Mouse (Mus musculus): ENCODE results near the gene Rfx7.
A peak's percentile ranks its signal among the peaks of the same experiment; 100 is the strongest.
"Not testable (repeated sequence)": the region's sequence is repeated elsewhere in the genome, so short reads cannot be mapped to it uniquely, and the experiment has no call there.

Gene Rfx7

DNA sequence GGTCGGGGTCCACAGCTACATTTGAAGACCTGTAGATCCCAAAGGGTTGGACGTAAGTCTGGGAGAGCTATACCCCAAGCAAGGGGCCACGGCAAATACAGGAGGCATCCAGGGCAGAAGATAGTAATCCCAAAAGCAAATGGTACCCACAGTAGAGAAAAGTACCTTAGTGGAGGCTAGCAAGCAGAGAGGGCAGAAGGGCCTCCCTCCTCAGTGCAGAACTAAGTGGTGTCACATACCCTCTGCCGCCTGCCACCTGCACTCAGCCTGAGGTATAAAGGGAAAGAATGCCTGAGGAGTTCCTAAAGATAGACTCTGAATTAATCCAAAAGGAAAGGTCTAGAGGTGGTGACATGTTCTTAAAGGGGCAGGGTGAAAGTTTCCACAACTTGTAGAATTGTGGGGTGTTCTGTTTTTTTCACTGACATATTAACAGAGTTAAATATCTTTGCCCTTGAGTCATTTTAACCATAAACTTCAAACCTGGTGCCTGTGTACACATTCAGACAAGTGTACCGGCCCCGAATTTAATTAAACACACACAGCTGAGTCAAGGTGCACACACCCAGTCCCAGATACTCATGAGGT, 109.1 kb downstream of the Rfx7 start:
- DNase-seq = peak; percentile 33

DNA sequence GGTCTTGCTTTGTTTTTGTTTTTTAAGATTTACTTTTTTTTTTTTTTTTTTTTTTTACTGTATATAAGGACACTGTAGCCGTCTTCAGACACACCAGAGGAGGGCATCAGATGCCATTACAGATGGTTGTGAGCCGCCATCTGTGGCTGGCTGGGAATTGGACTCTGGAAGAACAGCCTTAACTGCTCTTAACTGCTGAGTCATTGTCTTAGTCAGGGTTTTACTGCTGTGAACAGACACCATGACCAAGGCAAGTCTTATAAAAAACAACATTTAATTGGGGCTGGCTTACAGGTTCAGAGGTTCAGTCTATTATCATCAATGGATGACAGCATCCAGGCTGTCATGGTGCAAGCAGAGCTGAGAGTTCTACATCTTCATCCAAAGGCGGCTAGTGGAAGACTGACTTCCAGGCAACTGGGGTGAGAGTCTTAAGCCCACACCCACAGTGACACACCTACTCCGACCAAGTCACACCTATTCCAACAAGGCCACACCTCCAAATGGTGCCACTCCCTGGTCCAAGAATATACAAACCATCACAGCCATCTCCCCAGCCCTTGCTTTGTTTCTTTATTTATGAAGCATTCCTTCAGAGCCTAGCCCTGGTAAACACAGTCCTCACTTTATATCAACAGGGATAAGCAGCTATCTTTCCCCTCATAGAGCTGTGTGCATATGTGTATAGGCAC, 110.9 kb downstream of the Rfx7 start:
- not testable (repeated sequence) for DNase-seq

DNA sequence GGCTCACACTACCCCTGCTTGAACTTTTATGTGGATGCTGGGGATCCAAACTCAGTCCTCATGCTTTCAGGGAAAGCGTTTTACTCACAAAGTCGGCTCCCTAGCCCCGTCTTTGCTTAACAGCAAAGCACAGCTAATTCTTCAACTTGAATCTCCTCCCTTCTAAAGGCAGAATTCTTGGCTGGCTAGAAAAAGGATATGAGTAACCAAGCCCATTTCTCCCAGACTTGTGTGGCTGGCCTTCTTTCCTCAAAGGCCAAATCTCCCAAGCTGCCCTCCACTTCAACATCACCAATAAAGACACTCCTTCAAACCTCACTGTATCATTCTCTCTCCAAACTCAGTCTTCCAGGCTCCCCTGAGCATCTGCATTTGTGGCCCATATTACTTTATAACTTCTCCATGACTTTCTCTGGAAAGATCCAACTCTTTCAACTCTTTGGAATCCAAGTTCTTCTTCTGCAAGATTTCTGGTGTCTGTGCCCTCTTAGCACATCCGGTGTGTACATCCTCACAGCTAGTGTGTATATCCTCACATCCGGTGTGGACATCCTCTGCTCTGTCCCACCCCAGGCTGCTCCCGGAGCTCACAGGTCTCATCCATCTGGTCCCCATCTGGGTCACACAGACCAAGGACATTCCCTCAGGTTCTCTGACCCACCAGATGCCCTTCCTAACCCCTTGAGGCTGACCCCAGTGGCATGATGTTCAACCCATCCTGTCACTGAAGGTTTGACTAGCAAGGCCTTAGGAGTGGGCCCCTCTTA, 111.8 kb downstream of the Rfx7 start:
- DNase-seq = no peak

DNA sequence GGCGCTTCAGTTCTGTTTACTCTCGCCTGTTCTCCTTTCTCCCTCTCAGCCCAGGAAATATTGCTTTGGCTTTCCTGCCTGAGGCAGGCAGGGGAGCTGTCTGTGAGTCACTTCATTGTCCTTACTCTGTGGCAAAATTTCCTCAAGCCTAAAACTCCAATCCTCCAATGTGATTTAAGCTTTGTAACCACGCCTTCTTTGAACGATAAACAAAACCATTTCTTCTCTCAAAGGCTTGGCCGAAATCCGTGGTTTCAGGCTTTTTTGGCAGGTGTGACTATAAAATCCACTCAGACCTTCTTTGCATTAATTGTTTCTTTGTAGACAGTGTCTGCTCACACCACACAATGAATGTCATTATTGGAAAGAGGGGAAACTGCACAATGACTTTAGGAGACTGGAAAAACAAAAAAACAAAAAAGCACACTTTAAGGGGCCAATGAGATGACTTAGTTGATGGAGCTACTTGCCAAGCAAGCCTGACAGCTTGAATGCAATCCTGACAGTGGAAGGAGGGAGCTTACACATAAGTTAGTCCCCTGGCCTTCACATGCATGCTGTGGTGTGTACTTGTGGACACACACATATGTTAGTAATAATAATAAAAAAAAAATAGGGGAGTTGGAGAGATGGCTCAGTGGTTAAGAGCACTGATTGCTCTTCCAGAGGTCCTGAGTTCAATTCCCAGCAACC, 112.5 kb downstream of the Rfx7 start:
- DNase-seq = no peak

DNA sequence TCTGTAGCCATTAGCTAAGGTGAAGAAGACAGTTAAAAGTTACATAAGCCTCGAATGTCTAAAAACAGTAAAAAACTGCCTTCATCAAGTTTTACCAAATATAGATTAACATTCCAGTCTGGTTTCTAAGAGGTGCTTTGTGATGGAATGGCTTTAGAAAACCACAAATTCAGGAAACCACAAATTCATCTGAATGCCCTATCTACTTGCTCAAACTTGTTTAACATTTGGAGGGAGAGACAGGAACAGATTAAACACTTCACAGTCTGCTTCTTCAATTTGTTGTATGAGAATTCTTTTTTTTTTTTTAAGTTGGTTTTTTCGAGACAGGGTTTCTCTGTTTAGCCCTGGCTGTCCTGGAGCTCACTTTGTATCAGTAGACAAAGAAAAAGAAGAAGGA, 117.7 kb downstream of the Rfx7 start:
- DNase-seq = no peak

DNA sequence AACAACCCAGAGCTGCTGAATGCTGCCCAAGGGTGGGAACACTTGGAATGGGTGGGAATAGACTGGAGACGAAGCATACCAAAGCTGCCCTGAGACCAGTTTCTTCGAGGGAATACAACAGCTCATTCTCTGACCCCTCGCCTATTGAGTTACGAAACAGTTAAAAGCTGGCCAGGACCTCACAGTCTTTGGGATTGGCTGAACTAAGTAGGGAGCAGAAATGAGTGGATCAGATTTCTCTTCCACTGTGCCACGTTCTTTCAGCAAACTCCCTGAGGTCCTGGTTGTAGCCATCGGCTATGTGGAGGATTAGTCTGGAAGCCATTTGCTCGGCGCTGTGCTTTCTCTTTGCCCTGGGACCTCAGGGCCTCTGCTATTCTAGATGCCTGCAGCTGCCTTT, 120.9 kb downstream of the Rfx7 start:
- DNase-seq = peak; percentile 58

DNA sequence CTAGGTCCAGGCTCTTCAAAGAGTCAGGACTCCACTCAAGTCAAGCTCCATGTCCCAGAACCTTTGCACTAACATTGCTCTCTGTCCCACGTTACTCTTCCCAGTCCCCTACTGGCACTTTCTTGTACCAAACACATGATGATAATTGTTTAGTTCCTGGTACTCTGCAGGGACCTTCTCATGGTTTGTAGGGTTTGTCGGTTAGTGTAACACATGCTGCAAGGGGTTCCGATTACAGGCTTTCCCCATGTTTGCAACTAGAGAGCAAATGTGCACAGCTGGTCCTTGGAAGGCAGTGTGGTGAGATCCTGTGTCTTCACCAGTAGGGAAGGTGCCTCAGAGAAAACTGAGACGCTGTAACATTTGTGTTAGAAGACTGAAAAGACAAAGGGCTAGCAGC, 121.5 kb downstream of the Rfx7 start:
- DNase-seq = no peak

DNA sequence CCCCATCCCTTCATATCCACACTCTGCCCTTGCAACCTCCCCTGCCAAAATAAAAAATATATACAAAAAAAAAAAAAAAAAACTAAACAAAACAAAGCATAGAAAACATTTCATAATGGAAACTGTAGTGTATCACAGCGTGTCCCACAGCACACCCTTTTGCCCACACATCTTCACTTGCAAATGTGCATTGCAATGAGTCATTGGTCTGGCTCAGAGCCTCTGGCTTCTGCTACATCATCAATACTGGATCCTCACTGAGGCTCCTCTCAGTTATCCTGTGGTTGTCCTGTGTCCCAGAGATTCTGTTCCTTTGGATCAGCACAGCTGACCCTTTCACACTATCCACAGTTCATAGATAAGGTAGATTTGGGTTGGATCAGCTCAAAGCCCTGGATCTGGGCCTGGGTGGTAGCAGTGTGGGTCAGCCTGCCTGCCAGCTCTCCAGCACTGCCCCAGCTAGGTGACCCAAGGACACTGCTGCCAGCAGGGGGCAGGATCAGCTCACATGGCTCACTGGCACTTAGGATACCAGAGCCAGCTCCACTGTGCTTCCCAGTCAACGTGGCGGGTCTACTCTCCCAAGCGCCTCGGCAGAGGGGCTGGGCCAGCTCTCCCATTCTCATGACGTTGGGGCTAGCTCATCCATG, 122.7 kb downstream of the Rfx7 start:
- peak; percentile 83 for DNase-seq

DNA sequence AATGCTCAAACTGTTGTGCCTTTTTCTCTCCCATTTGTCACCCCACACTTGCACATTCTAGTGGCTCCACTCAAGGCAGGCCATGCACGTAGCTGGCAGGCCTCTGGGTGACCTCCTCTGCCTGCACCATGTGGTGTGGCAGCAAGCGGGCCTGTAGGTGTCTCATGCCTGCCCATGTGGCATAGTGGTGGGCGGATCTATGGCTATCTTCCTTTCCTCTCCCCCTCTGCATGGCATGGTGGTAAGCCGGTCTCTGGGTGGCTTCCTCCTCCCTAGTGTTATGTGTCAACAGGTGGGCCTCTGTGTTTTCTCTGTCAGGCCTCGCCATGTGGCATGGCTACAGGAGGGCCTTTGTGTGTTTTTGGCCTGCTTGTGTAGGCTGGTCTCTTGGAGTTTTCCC, 123.6 kb downstream of the Rfx7 start:
- DNase-seq = no peak

DNA sequence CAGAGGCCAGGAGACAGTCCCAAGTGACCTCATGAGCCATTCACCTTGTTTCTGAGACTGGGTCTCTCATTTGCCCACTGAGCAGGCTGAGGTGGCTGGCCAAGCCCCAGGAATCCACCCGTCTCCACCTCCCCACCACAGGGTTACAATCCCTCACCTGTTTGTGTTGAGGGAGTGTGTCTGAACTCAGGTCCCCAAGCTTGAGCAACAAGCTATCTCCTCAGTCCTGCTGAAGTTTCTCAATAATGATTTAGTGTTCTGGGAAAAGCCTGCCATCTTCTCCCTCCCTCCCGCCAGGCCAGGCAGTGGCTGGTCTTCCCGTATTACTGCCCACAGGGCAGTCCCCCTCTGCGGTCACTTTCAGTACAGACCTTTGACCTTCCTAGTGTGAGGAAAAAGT, 124.5 kb downstream of the Rfx7 start:
- no peak for DNase-seq

DNA sequence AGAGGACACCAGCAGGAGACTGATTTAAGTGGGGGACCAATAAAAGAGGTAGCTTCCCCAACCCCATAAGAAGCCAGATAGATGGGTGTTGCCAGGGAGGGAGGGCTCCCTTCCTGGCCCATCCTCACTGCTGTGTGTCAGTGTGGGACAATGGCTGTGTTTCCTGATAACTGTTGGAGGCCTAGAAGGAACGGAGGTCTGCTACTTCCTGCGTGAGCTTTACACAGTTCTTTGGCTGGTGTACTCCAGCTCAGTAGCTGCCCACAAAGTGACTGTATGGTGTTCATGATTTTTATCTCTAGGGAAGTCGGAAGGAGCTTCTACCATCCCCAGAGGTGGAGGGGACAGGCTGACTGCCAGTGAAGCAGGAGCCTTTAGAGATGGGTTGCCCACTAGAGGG, 124.9 kb downstream of the Rfx7 start:
- no peak for DNase-seq

DNA sequence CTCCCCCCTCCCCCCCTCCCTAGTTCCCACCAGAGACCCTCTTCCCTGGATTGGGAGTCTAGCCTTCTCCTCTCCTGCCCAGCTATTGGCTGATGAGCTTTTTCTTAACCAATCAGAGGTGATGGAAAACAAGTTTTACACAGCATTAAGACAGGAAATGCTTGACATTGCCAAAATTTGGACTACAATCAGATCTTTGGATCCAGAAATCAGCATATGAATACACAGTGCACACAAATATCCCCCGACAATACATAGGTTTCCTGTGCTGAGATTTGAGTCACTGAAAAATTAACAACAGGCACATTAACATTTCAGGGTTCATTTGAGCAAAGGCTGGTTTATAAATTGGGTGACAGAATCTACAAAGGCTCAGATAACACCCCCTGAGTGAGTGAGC, 125.7 kb downstream of the Rfx7 start:
- DNase-seq = no peak

DNA sequence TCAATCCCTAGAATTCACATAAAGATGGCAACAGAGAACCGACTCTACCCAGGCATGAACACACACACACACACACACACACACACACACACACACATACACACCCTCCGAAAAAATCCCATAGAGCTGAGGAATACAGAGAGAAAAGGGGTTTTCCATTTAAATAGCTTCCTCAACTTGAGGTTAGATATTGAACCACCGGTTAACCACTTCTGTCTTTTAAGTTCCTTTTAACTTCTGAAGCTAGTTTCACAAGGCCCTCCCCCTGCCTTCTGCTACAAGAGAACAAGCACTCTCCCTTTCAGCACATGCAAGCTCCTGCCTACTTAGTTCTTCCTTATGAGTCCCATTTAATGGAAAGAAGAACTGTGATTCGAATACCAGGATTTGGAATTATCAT, 128.1 kb downstream of the Rfx7 start:
- no peak for DNase-seq

DNA sequence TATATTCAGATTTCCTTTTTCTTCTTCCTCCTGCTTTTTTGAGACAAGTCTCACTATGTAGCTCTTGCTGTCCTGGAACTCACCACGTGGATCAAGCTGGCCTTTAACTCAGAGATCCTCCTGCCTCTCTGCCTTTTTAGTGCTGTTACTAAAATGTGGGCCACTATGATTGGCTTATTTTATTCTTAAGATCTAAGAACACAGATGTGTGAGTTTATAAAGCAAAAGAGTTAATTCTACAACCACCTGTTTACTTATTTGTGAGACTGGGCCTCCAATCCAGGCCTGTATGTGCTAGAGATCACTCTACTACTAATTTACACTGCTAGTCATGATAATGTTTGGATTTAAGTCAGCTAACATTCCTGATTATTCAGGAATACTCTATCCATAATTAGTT, 128.9 kb downstream of the Rfx7 start:
- no peak for DNase-seq

DNA sequence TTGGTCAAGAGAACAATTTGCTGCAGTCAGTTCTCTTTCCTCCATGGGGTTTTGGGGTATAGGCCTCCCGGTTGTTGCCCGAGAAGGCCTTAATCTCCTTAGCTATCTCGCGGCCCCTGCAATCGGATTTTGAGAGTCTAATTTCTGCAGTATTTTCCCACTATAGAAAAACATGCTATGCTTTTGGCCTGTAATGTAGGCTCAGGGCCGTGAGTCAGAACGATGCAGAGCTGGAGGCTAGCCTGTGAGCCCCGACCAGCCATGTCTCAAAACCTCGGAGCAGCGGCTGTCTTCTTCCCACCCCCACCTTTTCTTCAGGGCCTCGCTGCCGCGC, 129.5 kb downstream of the Rfx7 start:
- DNase-seq = no peak

DNA sequence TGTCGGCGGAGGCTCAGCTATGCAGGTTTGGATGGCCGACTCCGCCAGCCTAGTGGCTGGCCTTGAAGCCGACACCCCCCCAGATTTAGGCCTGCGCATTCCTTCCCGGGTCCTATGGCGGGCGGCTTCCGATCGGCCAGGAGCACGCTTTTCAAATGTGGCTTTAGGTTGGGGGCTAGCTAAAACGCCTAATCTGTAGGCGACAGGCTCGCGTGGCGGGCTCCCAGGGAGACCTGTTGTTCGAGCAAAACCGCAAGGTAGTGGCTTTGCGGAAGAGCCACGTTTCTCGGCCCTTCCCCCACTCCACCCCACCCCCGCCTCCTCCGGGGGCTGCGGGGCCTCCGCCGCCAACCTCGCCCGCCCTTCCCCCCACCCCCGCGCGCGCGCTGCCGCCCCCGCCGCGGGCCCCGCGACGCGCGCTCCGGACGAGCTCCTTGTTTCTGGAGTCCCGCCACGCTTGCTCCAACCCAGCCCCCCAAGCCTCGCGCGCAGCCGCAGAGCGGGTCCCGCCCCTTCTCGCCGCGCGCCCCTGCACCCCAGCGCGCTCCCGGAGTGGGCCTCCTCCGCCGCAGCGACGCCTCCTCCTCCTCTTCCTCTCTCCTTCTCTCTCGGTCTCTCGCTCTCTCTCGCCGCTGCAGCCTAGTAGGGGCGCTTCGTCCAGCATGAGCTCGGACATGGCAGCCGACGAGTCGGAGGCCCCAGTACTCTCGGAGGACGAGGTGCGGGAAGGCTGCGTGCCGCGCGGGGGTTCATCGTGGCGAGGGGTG, 130.0 kb downstream of the Rfx7 start, which contains the start of gene Nedd4:
Nedd4 (plus strand) TSS at position 452 of the 767 bp plus-strand sequence.
- peak; percentile 98 for DNase-seq

DNA sequence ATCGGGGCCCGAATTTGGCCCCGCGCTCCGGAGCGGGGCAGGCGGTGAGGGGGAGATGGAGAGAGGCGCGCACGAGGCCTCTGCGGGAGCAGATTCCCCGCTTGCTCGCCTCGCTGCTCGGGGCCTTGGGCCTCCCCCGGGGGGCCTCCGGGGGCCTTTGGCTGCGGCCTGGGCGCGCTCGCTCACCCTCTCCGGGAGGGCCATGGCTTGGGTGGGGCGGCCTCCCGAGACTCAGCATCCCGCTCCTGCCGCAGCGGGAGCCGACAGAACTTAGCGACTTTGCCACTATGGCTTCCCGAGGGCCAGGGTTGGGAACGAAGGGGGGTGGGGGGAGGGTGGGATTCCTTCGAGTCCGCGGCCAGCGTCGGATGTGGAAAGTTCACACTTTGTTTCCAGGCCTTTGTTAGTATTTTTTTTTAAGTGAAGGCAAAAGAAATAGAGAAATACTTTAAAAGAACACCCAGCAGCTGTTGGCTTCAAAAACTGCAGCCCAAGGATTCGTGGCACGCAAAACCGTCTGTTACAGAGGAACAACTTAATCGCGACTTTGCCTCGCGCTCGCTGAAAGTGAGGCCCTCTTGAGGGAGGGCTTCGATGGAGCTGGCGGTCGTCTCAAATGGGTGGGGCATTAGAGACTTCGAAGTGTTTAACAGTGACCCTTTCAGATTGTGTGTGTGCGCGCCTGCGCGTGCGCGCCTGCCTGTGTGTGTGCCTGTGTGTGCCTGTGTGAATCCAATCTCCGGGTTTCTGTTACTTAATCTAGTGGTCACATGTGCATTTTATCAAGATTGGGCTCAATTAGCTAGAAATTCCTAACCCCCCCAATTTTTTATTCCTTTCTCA, 130.9 kb downstream of the Rfx7 start:
- DNase-seq = peak; percentile 88

DNA sequence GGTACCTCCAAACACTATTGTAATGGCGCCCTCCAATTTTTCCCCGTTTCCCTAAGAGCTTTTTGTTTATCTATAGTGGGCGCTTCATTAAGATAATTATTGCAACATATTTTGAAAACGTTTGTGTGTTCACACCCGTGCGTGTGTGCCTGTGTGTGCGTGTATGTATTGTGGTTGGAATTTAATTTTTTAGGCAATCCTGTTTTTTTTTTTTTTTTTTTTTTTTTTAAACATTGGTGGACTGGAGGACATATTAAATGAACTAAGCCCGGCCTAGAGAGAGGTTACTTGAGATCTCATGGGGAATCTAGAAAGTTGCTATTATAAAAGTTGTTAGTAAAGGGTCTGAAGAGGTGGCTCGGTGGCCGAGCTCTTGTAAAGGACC, 131.5 kb downstream of the Rfx7 start:
- no peak for DNase-seq

DNA sequence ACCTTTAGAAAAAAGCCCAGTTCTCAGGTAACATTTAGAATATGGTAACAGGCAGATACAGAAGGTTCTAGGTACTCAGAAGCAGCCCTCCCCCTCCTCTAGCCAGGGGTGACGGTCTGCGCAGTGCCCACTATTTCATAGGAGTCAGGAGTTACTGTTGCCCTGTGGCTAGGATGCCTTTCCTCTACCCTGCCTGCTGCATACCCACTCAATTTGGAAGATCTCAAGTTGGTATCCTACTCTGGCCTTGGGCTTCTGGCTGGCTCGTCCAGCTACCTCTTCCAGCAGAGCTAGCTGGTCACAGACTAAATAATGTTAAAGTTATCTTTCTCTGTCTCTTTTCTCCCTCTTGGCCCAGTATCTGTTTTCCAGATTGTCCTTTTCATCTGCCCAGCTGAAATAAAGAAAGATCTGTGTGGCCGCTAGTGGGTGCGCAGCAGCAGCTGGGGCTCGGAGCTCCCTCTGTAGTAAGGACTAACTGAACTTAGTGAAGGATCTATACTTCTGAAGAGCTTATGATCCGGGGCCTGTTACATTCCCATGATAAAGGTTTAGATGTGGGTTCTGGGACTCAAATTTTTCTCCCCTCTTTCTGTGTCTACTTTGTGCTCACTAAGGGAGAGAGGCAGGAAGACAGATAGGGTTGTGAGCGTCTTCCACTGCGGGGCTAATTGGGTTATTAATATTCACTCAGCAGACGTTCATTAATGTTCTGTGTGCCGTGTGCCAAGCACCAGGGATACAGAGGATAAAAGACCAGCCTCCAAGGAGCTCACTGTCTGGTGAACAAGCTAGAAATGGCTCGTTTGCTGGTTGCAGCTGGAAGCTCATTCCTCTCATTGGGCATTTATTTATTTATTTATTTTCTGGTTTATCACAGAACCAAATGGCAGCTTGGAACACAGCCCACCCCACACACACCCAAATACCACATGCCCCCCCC, 132.6 kb downstream of the Rfx7 start:
- DNase-seq = no peak

DNA sequence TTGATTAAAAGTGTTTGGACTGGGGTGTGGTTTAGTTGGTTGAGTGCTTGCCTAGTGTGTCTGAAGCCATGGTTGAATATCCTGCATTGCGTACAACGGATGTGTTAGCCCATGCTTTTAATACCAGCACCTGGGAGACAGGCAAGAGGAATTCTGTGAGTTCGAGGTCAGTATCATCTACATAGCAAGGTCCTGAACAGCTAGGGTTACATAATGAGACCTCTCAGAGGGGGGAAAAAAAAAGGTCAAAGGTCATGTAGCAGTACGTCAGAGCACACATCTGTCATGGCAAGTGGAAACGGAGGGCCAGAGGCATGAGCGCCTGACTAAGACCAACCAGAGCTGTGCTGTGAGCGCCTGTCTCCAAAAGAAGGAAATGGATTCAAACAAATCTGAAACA, 133.5 kb downstream of the Rfx7 start:
- no peak for DNase-seq
